Mouse (Mus musculus): ENCODE data around the gene Clasp2.

DNA sequence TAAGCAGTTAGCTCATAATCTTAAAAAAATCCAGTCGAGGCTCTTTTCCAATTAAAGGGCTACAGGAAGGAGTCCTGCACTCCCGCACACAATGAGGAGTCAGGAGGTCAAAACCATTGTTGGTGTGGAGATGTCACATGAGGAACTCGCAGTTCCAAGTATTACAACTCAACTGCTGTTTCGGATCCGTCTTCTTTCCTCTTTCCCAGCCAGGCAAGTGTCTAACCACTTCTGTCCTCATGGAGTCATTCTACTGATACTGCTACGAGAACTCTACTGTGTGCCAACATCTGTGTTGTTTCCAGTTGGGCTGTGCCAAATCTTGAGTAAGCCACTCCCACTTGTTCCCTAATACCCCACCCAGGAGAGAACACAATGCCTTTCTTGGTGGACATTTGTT, 2.3 kb upstream of the Clasp2 start:
- TF ChIP-seq CTCF (conservative IDR thresholded peaks at IDR 0.05; ENCODE audit: low read length): no peak
- no peak for TF ChIP-seq NANOG (IDR thresholded peaks at IDR 0.05; ENCODE audit: borderline replicate concordance, low read length)
- TF ChIP-seq POU5F1 (IDR thresholded peaks at IDR 0.05; ENCODE audit: borderline replicate concordance, low read length): no peak
